Mouse (Mus musculus) activated CD4-positive, CD25-positive, alpha-beta regulatory T cell, adult 9 weeks (primary cell): ENCODE measurements around the gene Tifa. TPM values are rescaled to one million over a fixed set of nuclear protein-coding genes. Genes with fewer than 3 reads are reported as not detected.

Experiments used
- polyA plus RNA-seq: library from polyadenylated mRNA; unstranded; fragments of 100-300 nt; shearing (Covaris generic); gene quantifications from one replicate; pipeline ENCODE4 v1.2.1, GENCODE M21; 2017

Tifa gene
- 0.20 TPM for polyA plus RNA-seq

DNA sequence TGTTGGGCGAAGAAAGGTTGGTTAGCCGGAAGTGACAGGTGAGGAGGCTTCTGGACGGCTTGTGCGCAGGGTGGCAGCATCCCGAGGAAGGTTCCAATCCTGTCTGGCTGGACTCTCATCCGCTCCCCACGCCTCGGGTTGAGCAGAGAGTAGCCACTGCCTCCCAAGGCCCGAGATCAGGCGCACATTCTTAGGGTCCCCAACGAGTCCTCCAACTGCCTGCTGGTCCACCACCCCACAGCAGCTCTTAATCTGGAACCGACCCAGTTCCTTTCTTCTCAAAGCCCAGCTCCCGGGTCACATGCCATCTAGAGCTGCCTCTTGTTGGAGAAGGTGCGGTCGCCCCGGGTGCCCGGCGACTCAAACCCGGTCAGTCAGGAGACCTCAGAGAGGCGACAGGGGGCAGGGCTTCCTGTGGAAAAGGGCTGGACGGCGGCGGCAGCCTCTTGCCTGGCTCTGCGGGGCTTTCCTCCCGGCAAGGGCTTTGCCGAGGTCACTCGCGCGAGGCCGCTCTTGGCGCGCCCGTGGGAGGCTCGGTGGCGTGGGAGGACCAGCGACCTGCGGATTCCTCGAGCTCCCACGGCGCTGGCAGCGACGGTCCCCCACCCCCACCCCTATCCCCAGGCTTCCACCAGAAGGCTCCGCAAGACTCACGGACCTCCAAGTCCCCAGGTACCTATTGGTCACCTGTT lies at the start of gene Tifa:
Gene Tifa (plus strand): TSS at position 306 of the 692 bp plus-strand sequence.

DNA sequence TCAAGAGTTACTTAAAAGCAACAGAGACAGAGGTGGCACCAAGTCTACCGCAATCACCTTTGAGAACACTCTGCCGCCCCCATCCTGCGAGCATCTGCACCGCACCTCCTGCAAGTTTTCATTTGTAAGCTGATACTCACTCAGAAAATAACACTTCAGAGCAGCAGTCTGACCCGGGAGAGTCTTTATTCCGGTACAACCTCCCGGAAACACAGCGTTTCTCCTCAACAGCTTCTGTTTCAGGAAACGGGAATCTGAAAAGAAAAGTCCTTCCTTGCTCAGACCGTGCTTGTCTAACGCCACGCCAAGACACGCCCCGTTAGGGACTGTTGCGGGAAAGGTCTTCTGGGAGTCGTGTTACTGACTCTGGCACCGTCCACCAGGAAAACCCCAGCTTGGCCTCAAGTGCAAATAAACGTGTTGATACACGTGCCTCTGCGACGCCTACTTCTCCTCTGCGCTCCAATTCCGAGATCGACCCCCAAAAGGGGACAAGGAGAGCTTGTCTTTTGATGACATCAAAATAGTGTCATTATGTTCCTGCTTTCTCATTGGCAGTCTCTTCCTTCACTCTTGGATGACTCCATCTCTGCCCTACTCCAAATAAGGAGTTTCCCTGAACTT lies 9.5 kb upstream of the Tifa start, which contains the start of gene Alpk1:
Gene Alpk1 (minus strand): TSS at position 507 of the 624 bp plus-strand sequence.

GRCm38 (mm10) chr3:127837154-127837865 lies 47.7 kb downstream of the Tifa start, which contains the start of gene Ap1ar:
Gene Ap1ar (minus strand): TSS chr3:127837523.

Other genes with a start within 250 kb of the Tifa start
- 46.1 TPM for gene Larp7, start 236.5 kb upstream of the Tifa start, polyA plus RNA-seq
- gene Zgrf1, start 236.3 kb upstream of the Tifa start, polyA plus RNA-seq: 3.8 TPM
- gene Neurog2, start 156.7 kb upstream of the Tifa start, polyA plus RNA-seq: not detected
- 2.4 TPM for gene Alpk1, start 9.3 kb upstream of the Tifa start, polyA plus RNA-seq
- 9.2 TPM for gene Ap1ar, start 47.7 kb downstream of the Tifa start, polyA plus RNA-seq
- 1.8 TPM for gene Fam241a, start 106.5 kb downstream of the Tifa start, polyA plus RNA-seq